Mouse (Mus musculus): ENCODE measurements around the gene Nceh1.

- TF ChIP-seq CTCF (IDR thresholded peaks at IDR 0.05; ENCODE audit: extremely low read depth, insufficient read length, insufficient replicate concordance, low read depth, low read length), result no peak
- no peak for TF ChIP-seq POLR2A (IDR thresholded peaks at IDR 0.05; ENCODE audit: low read depth, low read length)
Measured at GRCm38 (mm10) chr3:27196529-27196928, 13.8 kb downstream of the Nceh1 start.

Data from small intestine, adult 2 months (tissue).